Mouse (Mus musculus): ENCODE measurements around the gene Krtap5-4. TPM values are rescaled to one million over a fixed set of nuclear protein-coding genes. Genes with fewer than 3 reads are reported as not detected.
A peak's percentile ranks its signal among the peaks of the same experiment; 100 is the strongest.
"Not testable (repeated sequence)": the region's sequence is repeated elsewhere in the genome, so short reads cannot be mapped to it uniquely, and the experiment has no call there.

Gene Krtap5-4
- polyA plus RNA-seq, 1 experiment: not detected

GRCm38 (mm10) chr7:142322641-142323040 is 19.3 kb downstream of the Krtap5-4 start:
- TF ChIP-seq POLR2A (IDR thresholded peaks at IDR 0.05; ENCODE audit: borderline replicate concordance, extremely low read depth, low read depth, low read length) (no peak), CTCF (IDR thresholded peaks at IDR 0.05; ENCODE audit: insufficient read depth, low read length) (no peak)
- 86% methylated on average over 6 of the region's 6 CpGs for WGBS
- no peaks in the 10 kb centered on the region for H3K4me1 ChIP-seq (ENCODE audit: control insufficient read depth, insufficient read depth, low read length)
- no peak for DNase-seq
- H3K4me3 ChIP-seq (replicated peaks; ENCODE audit: extremely low read depth, low read depth, low read length): no peak overlapping the region

DNA sequence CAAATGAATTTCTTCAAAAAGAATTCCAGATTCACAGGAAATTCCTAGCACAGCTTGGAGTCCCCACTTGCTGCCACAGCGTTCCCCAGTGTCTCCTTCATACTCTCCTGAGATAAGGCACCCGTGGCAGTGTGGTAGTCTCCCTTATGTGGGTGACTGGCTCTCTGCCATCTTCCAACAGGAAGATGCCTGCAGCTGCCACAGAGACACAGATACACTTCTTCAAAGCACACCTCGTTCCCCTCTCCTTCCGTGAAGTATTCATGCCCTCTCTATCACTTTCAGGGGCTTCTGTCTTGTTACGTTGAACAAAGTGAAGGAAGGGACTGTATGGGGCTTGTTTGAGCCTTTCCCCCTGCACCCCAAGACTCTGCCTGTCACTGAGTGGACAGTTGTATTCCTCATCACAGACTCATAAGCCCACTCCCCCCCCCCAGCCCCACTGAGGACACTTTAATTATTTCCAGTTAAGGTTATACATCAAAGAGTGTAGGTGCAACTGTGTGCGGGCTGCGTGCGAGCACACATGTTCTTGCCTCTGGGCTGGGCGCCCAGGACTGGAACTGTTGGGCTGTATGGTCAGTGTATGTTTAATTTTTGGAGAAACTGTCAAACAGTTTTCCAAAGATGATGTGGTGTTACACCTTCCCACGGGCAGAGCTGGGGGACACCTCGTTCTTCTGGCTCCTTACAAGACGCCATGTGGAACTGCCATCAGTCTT is 20.2 kb downstream of the Krtap5-4 start:
- no peak overlapping the region for H3K4me3 ChIP-seq (replicated peaks; ENCODE audit: extremely low read depth, low read depth, low read length)
- TF ChIP-seq POLR2A (IDR thresholded peaks at IDR 0.05; ENCODE audit: borderline replicate concordance, extremely low read depth, low read depth, low read length): no peak
- TF ChIP-seq CTCF (IDR thresholded peaks at IDR 0.05; ENCODE audit: insufficient read depth, low read length): no peak
- no peaks in the 10 kb centered on the region for H3K4me1 ChIP-seq (ENCODE audit: control insufficient read depth, insufficient read depth, low read length)
- DNase-seq: no peak
- WGBS: 75% methylated on average over 12 of the region's 12 CpGs

- TF ChIP-seq POLR2A (IDR thresholded peaks at IDR 0.05; ENCODE audit: borderline replicate concordance, extremely low read depth, low read depth, low read length): no peak
- TF ChIP-seq CTCF (IDR thresholded peaks at IDR 0.05; ENCODE audit: insufficient read depth, low read length): no peak
- Histone ChIP-seq H3K4me1 (ENCODE audit: control insufficient read depth, insufficient read depth, low read length) (no peaks in the 10 kb centered on the region), H3K4me3 (replicated peaks; ENCODE audit: extremely low read depth, low read depth, low read length) (no peak overlapping the region)
- 41% methylated on average over 9 of the region's 9 CpGs for WGBS
- no peak for DNase-seq
Measured at GRCm38 (mm10) chr7:142326714-142327445, 23.5 kb downstream of the Krtap5-4 start.

DNA sequence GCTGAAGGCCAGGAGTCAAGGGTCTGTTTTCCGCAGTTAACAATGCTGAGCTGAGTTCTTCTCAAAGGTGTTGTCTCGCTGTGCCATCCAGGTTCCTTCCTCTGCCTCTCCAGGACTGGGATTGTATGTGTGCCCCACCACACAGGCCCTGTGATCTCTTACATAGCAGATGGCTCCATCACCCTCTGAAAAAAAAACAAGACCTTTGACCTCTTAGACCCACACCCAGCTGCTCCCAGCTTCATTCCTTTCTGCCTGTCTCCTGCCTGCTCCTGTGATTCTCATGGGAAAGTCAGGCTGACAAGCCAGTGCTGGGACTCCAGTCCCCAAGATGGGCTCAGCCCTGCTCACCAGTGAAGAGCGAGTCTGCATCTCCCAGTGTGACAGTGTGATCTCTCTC is 25.2 kb downstream of the Krtap5-4 start:
- WGBS: 67% methylated on average over 3 of the region's 3 CpGs
- DNase-seq: no peak
- Histone ChIP-seq H3K4me1 (ENCODE audit: control insufficient read depth, insufficient read depth, low read length) (no peaks in the 10 kb centered on the region), H3K4me3 (replicated peaks; ENCODE audit: extremely low read depth, low read depth, low read length) (no peak overlapping the region)
- TF ChIP-seq CTCF (IDR thresholded peaks at IDR 0.05; ENCODE audit: insufficient read depth, low read length): no peak
- no peak for TF ChIP-seq POLR2A (IDR thresholded peaks at IDR 0.05; ENCODE audit: borderline replicate concordance, extremely low read depth, low read depth, low read length)

DNA sequence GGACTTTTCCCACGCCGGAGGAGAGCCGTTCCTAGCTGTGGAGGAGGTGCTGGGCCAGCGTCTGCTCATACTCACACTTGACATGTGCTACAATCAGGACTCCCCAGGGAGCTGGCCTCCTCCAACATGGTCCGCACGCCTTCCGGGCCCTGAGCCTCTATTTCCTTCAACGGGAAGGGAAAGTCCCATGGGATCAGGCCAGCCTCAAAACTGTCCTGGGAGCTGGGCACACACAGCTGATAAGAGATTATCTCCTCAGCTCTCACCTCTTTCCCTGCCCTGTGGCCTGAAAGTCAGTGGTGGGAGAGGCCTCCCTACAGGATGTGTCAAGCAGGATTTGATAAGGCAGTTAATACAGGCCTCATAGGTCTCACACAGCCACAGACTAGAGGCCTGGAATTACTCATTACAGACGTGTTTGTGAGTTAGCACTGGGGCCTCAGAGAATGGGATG is 26.9 kb downstream of the Krtap5-4 start:
- WGBS: 60% methylated on average over 9 of the region's 9 CpGs
- no peak for DNase-seq
- Histone ChIP-seq H3K4me3 (replicated peaks; ENCODE audit: extremely low read depth, low read depth, low read length) (no peak overlapping the region), H3K4me1 (ENCODE audit: control insufficient read depth, insufficient read depth, low read length) (no peaks in the 10 kb centered on the region)
- TF ChIP-seq POLR2A (IDR thresholded peaks at IDR 0.05; ENCODE audit: borderline replicate concordance, extremely low read depth, low read depth, low read length): no peak
- no peak for TF ChIP-seq CTCF (IDR thresholded peaks at IDR 0.05; ENCODE audit: insufficient read depth, low read length)

DNA sequence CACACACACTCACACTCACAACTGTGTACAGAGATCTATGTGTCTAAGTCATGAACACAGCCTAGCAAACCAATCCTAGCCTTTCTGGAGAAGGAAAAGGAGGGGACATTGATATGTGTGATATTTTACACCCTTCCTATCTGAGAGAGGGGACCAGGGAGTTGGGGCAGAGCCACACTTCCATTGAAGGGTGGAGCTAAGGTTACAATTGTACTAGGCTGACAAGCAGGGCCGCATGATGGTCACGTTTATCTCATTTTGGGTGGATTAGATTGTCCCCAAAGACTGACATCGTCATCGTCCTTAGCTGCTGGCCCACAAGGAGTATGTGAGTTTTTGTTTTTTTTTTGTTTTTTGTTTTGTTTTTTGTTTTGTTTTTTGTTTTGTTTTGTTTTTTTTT is 27.9 kb downstream of the Krtap5-4 start:
- 92% methylated on average over 4 of the region's 4 CpGs for WGBS
- TF ChIP-seq POLR2A (IDR thresholded peaks at IDR 0.05; ENCODE audit: borderline replicate concordance, extremely low read depth, low read depth, low read length) (no peak), CTCF (IDR thresholded peaks at IDR 0.05; ENCODE audit: insufficient read depth, low read length) (no peak)

GRCm38 (mm10) chr7:142332741-142333140 is 29.4 kb downstream of the Krtap5-4 start:
- DNase-seq; H3K4me3 ChIP-seq (replicated peaks; ENCODE audit: extremely low read depth, low read depth, low read length); H3K4me1 ChIP-seq (ENCODE audit: control insufficient read depth, insufficient read depth, low read length): not testable (repeated sequence)
- WGBS: 94% methylated on average over 5 of the region's 9 CpGs

More for the DNA sequence above, 27.9 kb downstream of the Krtap5-4 start:
- Histone ChIP-seq H3K4me1 (ENCODE audit: control insufficient read depth, insufficient read depth, low read length) (no peaks in the 10 kb centered on the region), H3K4me3 (replicated peaks; ENCODE audit: extremely low read depth, low read depth, low read length) (no peak overlapping the region)
- no peak for DNase-seq

GRCm38 (mm10) chr7:142334246-142334645 is 30.9 kb downstream of the Krtap5-4 start:
- peak; percentile 86 for DNase-seq
- 3% methylated on average over 3 of the region's 3 CpGs for WGBS
- no peak overlapping the region for H3K4me3 ChIP-seq (replicated peaks; ENCODE audit: extremely low read depth, low read depth, low read length)
- TF ChIP-seq POLR2A (IDR thresholded peaks at IDR 0.05; ENCODE audit: borderline replicate concordance, extremely low read depth, low read depth, low read length) (no peak), CTCF (IDR thresholded peaks at IDR 0.05; ENCODE audit: insufficient read depth, low read length) (peak; percentile 85)
- H3K4me1 ChIP-seq (ENCODE audit: control insufficient read depth, insufficient read depth, low read length): no peaks in the 10 kb centered on the region

- H3K4me3 ChIP-seq (replicated peaks; ENCODE audit: extremely low read depth, low read depth, low read length): no peak overlapping the region
- TF ChIP-seq CTCF (IDR thresholded peaks at IDR 0.05; ENCODE audit: insufficient read depth, low read length): no peak
- TF ChIP-seq POLR2A (IDR thresholded peaks at IDR 0.05; ENCODE audit: borderline replicate concordance, extremely low read depth, low read depth, low read length): no peak
- no peaks in the 10 kb centered on the region for H3K4me1 ChIP-seq (ENCODE audit: control insufficient read depth, insufficient read depth, low read length)
- 87% methylated on average over 8 of the region's 8 CpGs for WGBS
- no peak for DNase-seq
Measured at GRCm38 (mm10) chr7:142335151-142335550, 31.8 kb downstream of the Krtap5-4 start.
